Mouse (Mus musculus) MEL (cell line): ENCODE results near the gene Pfkm. TPM values are rescaled to one million over a fixed set of nuclear protein-coding genes. Genes with fewer than 3 reads are reported as not detected.

Experiments
- DNase-seq: peaks from one replicate; pipeline ENCODE4 v3.0.0; 2011; ENCODE audit warnings: low read depth, low spot score
- H3K27ac ChIP-seq: 2 replicates; pipeline ENCODE4 v1.5.1; 2012; ENCODE audit warnings: low read depth, mild to moderate bottlenecking, control low read depth, low read length, moderate library complexity; ENCODE audit not compliant: control insufficient read depth
- H3K27me3 ChIP-seq, 2 experiments: fragments of 150-350 bp in 1 of 2; sonication (generic) in 1 of 2; 2 replicates each; pipeline ENCODE4 v1.6.1; 2012; ENCODE audit warnings: low read length in 2 of 2, mild to moderate bottlenecking in 2 of 2, improper control_type of control experiment in 1 of 2, moderate library complexity in 1 of 2; ENCODE audit not compliant: insufficient read depth in 2 of 2, control insufficient read depth in 1 of 2
- H3K36me3 ChIP-seq, 2 experiments: 2 replicates each; pipeline ENCODE4 v1.6.1; 2012 to 2014; ENCODE audit warnings: low read length in 2 of 2, improper control_type of control experiment in 1 of 2, inconsistent platforms in 1 of 2, mild to moderate bottlenecking in 1 of 2; ENCODE audit not compliant: insufficient read depth in 2 of 2, control insufficient read depth in 1 of 2
- H3K4me1 ChIP-seq, 2 experiments: fragments of 150-350 bp in 1 of 2; sonication (generic) in 1 of 2; 2 replicates each; pipeline ENCODE4 v1.6.1; 2012; ENCODE audit warnings: low read length in 2 of 2, improper control_type of control experiment in 1 of 2, mild to moderate bottlenecking in 1 of 2; ENCODE audit not compliant: insufficient read depth in 2 of 2, control insufficient read depth in 1 of 2
- H3K4me3 ChIP-seq, 2 experiments: fragments of 150-350 bp in 1 of 2; sonication (generic) in 1 of 2; 2 replicates each; pipeline ENCODE4 v1.5.1; 2012; ENCODE audit warnings: low read depth in 2 of 2, low read length in 2 of 2, mild to moderate bottlenecking in 2 of 2, moderate library complexity in 2 of 2, control low read depth in 1 of 2, improper control_type of control experiment in 1 of 2; ENCODE audit not compliant: control insufficient read depth in 1 of 2, insufficient read depth in 1 of 2
- H3K79me2 ChIP-seq: 2 replicates; pipeline ENCODE4 v1.6.1; 2012; ENCODE audit warnings: mild to moderate bottlenecking, low read length, moderate library complexity; ENCODE audit not compliant: control insufficient read depth, poor library complexity, insufficient read depth
- H3K9ac ChIP-seq: 2 replicates; pipeline ENCODE4 v1.6.1; 2012; ENCODE audit warnings: low read depth, mild to moderate bottlenecking, control low read depth, low read length, moderate library complexity; ENCODE audit not compliant: control insufficient read depth, poor library complexity, severe bottlenecking
- H3K9me3 ChIP-seq: fragments of 150-350 bp; sonication (generic); replicated peaks from 2 replicates; pipeline ENCODE4 v1.6.1; 2012; ENCODE audit warnings: mild to moderate bottlenecking, low read length, improper control_type of control experiment, moderate library complexity; ENCODE audit not compliant: insufficient read depth
- BHLHE40 ChIP-seq: IDR thresholded peaks from 2 replicates; pipeline ENCODE4 v1.6.1; 2012; ENCODE audit warnings: low read depth, mild to moderate bottlenecking, inconsistent platforms, low read length, improper control_type of control experiment, borderline replicate concordance
- CHD1 ChIP-seq: IDR thresholded peaks from 2 replicates; pipeline ENCODE4 v1.6.1; 2012; ENCODE audit warnings: low read depth, mild to moderate bottlenecking, inconsistent platforms, low read length, improper control_type of control experiment
- CHD2 ChIP-seq: IDR thresholded peaks from 2 replicates; pipeline ENCODE4 v1.6.1; 2011; ENCODE audit warnings: low read length, improper control_type of control experiment
- ELF1 ChIP-seq: IDR thresholded peaks from 2 replicates; pipeline ENCODE4 v1.6.1; 2014; ENCODE audit warnings: low read depth, mild to moderate bottlenecking, inconsistent platforms, low read length, improper control_type of control experiment, moderate library complexity
- ETS1 ChIP-seq: IDR thresholded peaks from 2 replicates; pipeline ENCODE4 v1.6.1; 2012; ENCODE audit warnings: low read depth, mild to moderate bottlenecking, inconsistent platforms, low read length, improper control_type of control experiment, moderate library complexity
- MAFK ChIP-seq: IDR thresholded peaks from 2 replicates; pipeline ENCODE4 v1.6.1; 2011; ENCODE audit warnings: low read depth, mild to moderate bottlenecking, low read length, improper control_type of control experiment, borderline replicate concordance
- MAX ChIP-seq: IDR thresholded peaks from 2 replicates; pipeline ENCODE4 v1.6.1; 2011; ENCODE audit warnings: low read length, improper control_type of control experiment
- MAZ ChIP-seq: IDR thresholded peaks from 2 replicates; pipeline ENCODE4 v1.6.1; 2012; ENCODE audit warnings: low read depth, mild to moderate bottlenecking, inconsistent platforms, low read length, improper control_type of control experiment
- MEF2A ChIP-seq: IDR thresholded peaks from 2 replicates; pipeline ENCODE4 v1.6.1; 2014; ENCODE audit warnings: low read depth, mild to moderate bottlenecking, inconsistent platforms, low read length, improper control_type of control experiment; ENCODE audit not compliant: poor library complexity, insufficient replicate concordance, severe bottlenecking; ENCODE audit errors: extremely low read depth
- MXI1 ChIP-seq: IDR thresholded peaks from 2 replicates; pipeline ENCODE4 v1.6.1; 2011; ENCODE audit warnings: mild to moderate bottlenecking, low read depth, low read length, improper control_type of control experiment
- NELFE ChIP-seq: IDR thresholded peaks from 2 replicates; pipeline ENCODE4 v1.6.1; 2011; ENCODE audit warnings: low read depth, low read length, improper control_type of control experiment
- NRF1 ChIP-seq: IDR thresholded peaks from 2 replicates; pipeline ENCODE4 v1.6.1; 2014; ENCODE audit warnings: low read depth, mild to moderate bottlenecking, inconsistent platforms, low read length, improper control_type of control experiment, moderate library complexity; ENCODE audit not compliant: poor library complexity, insufficient read depth, severe bottlenecking
- RCOR1 ChIP-seq: IDR thresholded peaks from 2 replicates; pipeline ENCODE4 v1.6.1; 2012; ENCODE audit warnings: low read depth, mild to moderate bottlenecking, inconsistent platforms, low read length, improper control_type of control experiment
- SMC3 ChIP-seq: IDR thresholded peaks from 2 replicates; pipeline ENCODE4 v1.6.1; 2011; ENCODE audit warnings: low read depth, low read length, improper control_type of control experiment
- TBP ChIP-seq: IDR thresholded peaks from 2 replicates; pipeline ENCODE4 v1.8.0; 2011; ENCODE audit warnings: low read depth, low read length, improper control_type of control experiment
- UBTF ChIP-seq: IDR thresholded peaks from 2 replicates; pipeline ENCODE4 v1.6.1; 2012; ENCODE audit warnings: low read depth, mild to moderate bottlenecking, inconsistent platforms, low read length, improper control_type of control experiment, moderate library complexity, borderline replicate concordance; ENCODE audit not compliant: insufficient read depth
- USF1 ChIP-seq: IDR thresholded peaks from 2 replicates; pipeline ENCODE4 v1.6.1; 2014; ENCODE audit warnings: low read depth, mild to moderate bottlenecking, inconsistent platforms, low read length, improper control_type of control experiment, moderate library complexity
- USF2 ChIP-seq, 2 experiments: IDR thresholded peaks; 2 replicates each; pipeline ENCODE4 v1.6.1; 2011 to 2012; ENCODE audit warnings: improper control_type of control experiment in 2 of 2, low read length in 2 of 2, borderline replicate concordance in 1 of 2, inconsistent platforms in 1 of 2, low read depth in 1 of 2, mild to moderate bottlenecking in 1 of 2; ENCODE audit not compliant: insufficient read depth in 1 of 2
- ZC3H11A ChIP-seq: IDR thresholded peaks from 2 replicates; pipeline ENCODE4 v1.6.1; 2012; ENCODE audit warnings: low read depth, mild to moderate bottlenecking, inconsistent platforms, low read length, improper control_type of control experiment
- polyA plus RNA-seq, 2 experiments: library from polyadenylated mRNA; stranded (reverse) in 1 of 2; unstranded in 1 of 2; fragments of >175 nt in 1 of 2; fragments of >200 nt in 1 of 2; gene quantifications; 2 replicates each; pipeline versions ENCODE4 v1.2.1 to v1.2.4; 2012; ENCODE audit warnings: low replicate concordance in 2 of 2, low read depth in 1 of 2; ENCODE audit not compliant: insufficient read length in 2 of 2, insufficient read depth in 1 of 2, missing spikeins in 1 of 2
- total RNA-seq: library from RNA; depleted of rRNA; stranded (reverse); fragments of 300-350 nt; gene quantifications from 2 replicates; pipeline ENCODE4 v1.2.3, GENCODE M21; 2012

The Pfkm gene
- total and polyA plus RNA-seq, 3 experiments, result 125 to 150 TPM; not detected in 1

DNA sequence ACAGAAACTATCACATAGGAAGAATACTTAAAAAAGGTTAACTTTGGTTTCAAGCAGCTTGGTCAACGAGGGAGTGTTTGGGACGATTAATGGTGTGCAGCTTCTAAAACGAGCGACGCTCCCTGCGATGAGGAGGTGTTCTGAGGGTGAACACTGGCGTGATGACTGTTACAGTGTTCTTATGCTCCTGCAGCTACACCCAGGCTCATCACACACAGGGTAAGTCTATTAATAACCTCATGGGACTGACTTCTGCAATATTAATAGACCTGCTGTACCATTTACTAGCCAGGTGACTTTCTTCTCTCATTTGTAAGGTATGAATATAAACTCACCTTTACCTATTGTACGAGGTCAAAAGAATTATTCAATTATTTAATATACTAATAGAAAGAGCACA is 17.9 kb upstream of the Pfkm start:
- Histone ChIP-seq H3K27me3 (no peaks in the 10 kb centered on the region), H3K9ac (no peak overlapping the region), H3K4me1 (no peaks in the 10 kb centered on the region), H3K36me3 (peaks cover 0 to 79% of the 10 kb centered on the region in 2 experiments; a peak in 2 of 4 replicates)
- TF ChIP-seq CHD1 (no peak), CHD2 (no peak), UBTF (no peak), MAZ (no peak), NELFE (no peak), RCOR1 (no peak), MEF2A (no peak), NRF1 (no peak), TBP (no peak)
- TF ChIP-seq, all 39 proteins: peak for 0
- Histone ChIP-seq H3K4me3 (no peak overlapping the region), H3K9me3 (no peaks in the 10 kb centered on the region), H3K79me2 (no peaks in the 10 kb centered on the region), H3K27ac (no peak overlapping the region)
- no peak for DNase-seq

DNA sequence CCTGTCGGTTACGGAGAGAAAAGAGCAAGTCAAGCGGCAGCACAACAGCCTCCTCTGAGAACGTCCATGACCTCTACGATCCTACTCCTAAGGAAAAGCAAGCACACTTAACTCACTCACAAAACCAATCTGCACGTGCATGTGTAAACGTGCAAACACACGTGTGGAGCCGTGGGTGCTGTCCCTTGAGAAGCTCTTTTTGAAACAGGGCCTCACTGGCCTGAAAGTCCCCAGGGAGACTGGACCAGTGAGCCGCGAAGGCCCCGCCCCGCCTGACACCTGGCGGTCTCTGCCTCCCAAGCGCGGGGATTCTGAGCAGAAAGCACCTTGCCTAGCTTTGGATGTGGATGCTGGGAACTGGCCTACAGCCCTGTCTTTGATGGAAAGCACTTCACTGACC is 17.4 kb upstream of the Pfkm start:
- Histone ChIP-seq H3K9ac (no peak overlapping the region), H3K79me2 (no peaks in the 10 kb centered on the region), H3K4me1 (no peaks in the 10 kb centered on the region), H3K27me3 (no peaks in the 10 kb centered on the region), H3K27ac (no peak overlapping the region), H3K36me3 (peaks cover 0 to 82% of the 10 kb centered on the region in 2 experiments; a peak in 2 of 4 replicates), H3K4me3 (no peak overlapping the region), H3K9me3 (no peaks in the 10 kb centered on the region)
- no peak for DNase-seq
- TF ChIP-seq TBP, result no peak
- no peak for TF ChIP-seq MAFK

DNA sequence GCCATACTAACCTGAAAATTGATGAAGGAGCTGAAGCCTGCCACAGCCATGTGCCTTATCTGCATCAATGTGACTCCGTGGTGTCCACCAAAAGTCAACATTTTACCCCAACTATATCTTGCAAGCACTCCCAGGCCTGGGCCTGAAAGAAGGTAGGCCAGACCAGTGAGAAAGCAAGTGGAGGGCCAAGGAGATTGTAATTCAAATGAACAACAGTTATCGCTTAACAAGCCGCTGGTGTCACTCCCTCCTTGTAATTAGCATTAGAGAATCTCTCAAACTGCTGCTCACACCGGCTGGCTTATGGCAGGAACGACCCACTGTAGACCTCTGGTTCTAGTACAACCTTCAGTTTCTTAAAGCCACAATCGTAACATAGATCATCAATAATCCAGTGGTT is 15.5 kb upstream of the Pfkm start:
- Histone ChIP-seq H3K4me1 (no peaks in the 10 kb centered on the region), H3K36me3 (peaks cover 0 to 86% of the 10 kb centered on the region in 2 experiments; a peak in 2 of 4 replicates), H3K9me3 (no peaks in the 10 kb centered on the region)

More for the DNA sequence above, 15.5 kb upstream of the Pfkm start:
- no peaks in the 10 kb centered on the region for H3K79me2 ChIP-seq
- H3K4me3 ChIP-seq, result no peak overlapping the region
- no peak overlapping the region for H3K27ac ChIP-seq
- H3K9ac ChIP-seq, result no peak overlapping the region
- TF ChIP-seq SMC3, result no peak
- no peak for TF ChIP-seq MAX
- TF ChIP-seq USF1, result no peak
- no peak for TF ChIP-seq MXI1
- TF ChIP-seq BHLHE40, result no peak
- TF ChIP-seq ETS1, result no peak
- TF ChIP-seq ELF1, result no peak
- TF ChIP-seq USF2 (IDR thresholded peaks at IDR 0.05; ENCODE audit: borderline replicate concordance in 1 of 2, insufficient read depth in 1 of 2, low read depth in 1 of 2, low read length in 2 of 2), result no peak
- TF ChIP-seq MAFK, result no peak
- no peak for TF ChIP-seq ZC3H11A
- no peak for DNase-seq
- no peaks in the 10 kb centered on the region for H3K27me3 ChIP-seq
